Mouse (Mus musculus): ENCODE data around the gene Pax9. TPM values are rescaled to one million over a fixed set of nuclear protein-coding genes. Genes with fewer than 3 reads are reported as not detected.

Pax9 gene
- polyA plus RNA-seq, 1 experiment from 2014 or later: not detected

GRCm38 (mm10) chr12:56701004-56701403 lies 9.4 kb downstream of the Pax9 start:
- H3K4me3 ChIP-seq (ENCODE audit: low read depth, low read length): no peak overlapping the region
- H3K4me1 ChIP-seq (ENCODE audit: control insufficient read depth, insufficient read depth, low read length): no peaks in the 10 kb centered on the region
- 2% methylated on average over 6 of the region's 6 CpGs for WGBS
- no peaks in the 10 kb centered on the region for H3K9me3 ChIP-seq (replicated peaks; ENCODE audit: control insufficient read depth, low read length)
- no peak overlapping the region for H3K9ac ChIP-seq (ENCODE audit: low read length)
- no peak for DNase-seq (ENCODE audit: low spot score)
- H3K27me3 ChIP-seq (replicated peaks; ENCODE audit: control insufficient read depth, insufficient read depth, low read length): peaks cover 83% of the 10 kb centered on the region
- no peaks in the 10 kb centered on the region for H3K36me3 ChIP-seq (ENCODE audit: control insufficient read depth, insufficient read depth, low read length)
- H3K4me2 ChIP-seq (ENCODE audit: low read length): no peak overlapping the region
- no peak for ATAC-seq
- no peak overlapping the region for H3K27ac ChIP-seq (ENCODE audit: low read depth, low read length)

GRCm38 (mm10) chr12:56717971-56718706 lies 26.6 kb downstream of the Pax9 start:
- Histone ChIP-seq H3K9ac (ENCODE audit: low read length) (no peak overlapping the region), H3K27me3 (replicated peaks; ENCODE audit: control insufficient read depth, insufficient read depth, low read length) (0 out of 2 replicates have a peak, but pooled peaks cover 2% of the 10 kb centered on the region), H3K4me3 (ENCODE audit: low read depth, low read length) (no peak overlapping the region), H3K36me3 (ENCODE audit: control insufficient read depth, insufficient read depth, low read length) (no peaks in the 10 kb centered on the region), H3K4me2 (ENCODE audit: low read length) (no peak overlapping the region), H3K27ac (ENCODE audit: low read depth, low read length) (no peak overlapping the region), H3K4me1 (ENCODE audit: control insufficient read depth, insufficient read depth, low read length) (no peaks in the 10 kb centered on the region), H3K9me3 (replicated peaks; ENCODE audit: control insufficient read depth, low read length) (no peaks in the 10 kb centered on the region)
- DNase-seq (ENCODE audit: low spot score) (no peak), ATAC-seq (no peak)
- WGBS: 9% methylated on average over 14 of the region's 14 CpGs

GRCm38 (mm10) chr12:56718707-56719051 lies 27.1 kb downstream of the Pax9 start:
- H3K27ac ChIP-seq (ENCODE audit: low read depth, low read length): no peak overlapping the region
- H3K4me2 ChIP-seq (ENCODE audit: low read length): no peak overlapping the region
- no peak for DNase-seq (ENCODE audit: low spot score)
- 26% methylated on average over 6 of the region's 6 CpGs for WGBS
- ATAC-seq: no peak
- 0 out of 2 replicates have a peak, but pooled peaks cover 2% of the 10 kb centered on the region for H3K27me3 ChIP-seq (replicated peaks; ENCODE audit: control insufficient read depth, insufficient read depth, low read length)
- no peak overlapping the region for H3K9ac ChIP-seq (ENCODE audit: low read length)
- H3K36me3 ChIP-seq (ENCODE audit: control insufficient read depth, insufficient read depth, low read length): no peaks in the 10 kb centered on the region
- no peaks in the 10 kb centered on the region for H3K4me1 ChIP-seq (ENCODE audit: control insufficient read depth, insufficient read depth, low read length)
- H3K4me3 ChIP-seq (ENCODE audit: low read depth, low read length): no peak overlapping the region
- H3K9me3 ChIP-seq (replicated peaks; ENCODE audit: control insufficient read depth, low read length): no peaks in the 10 kb centered on the region

GRCm38 (mm10) chr12:56727631-56728030 lies 36.1 kb downstream of the Pax9 start:
- Histone ChIP-seq H3K27me3 (replicated peaks; ENCODE audit: control insufficient read depth, insufficient read depth, low read length) (no peaks in the 10 kb centered on the region), H3K36me3 (ENCODE audit: control insufficient read depth, insufficient read depth, low read length) (no peaks in the 10 kb centered on the region), H3K4me1 (ENCODE audit: control insufficient read depth, insufficient read depth, low read length) (no peaks in the 10 kb centered on the region), H3K4me3 (ENCODE audit: low read depth, low read length) (no peak overlapping the region), H3K9ac (ENCODE audit: low read length) (no peak overlapping the region), H3K9me3 (replicated peaks; ENCODE audit: control insufficient read depth, low read length) (no peaks in the 10 kb centered on the region), H3K4me2 (ENCODE audit: low read length) (no peak overlapping the region), H3K27ac (ENCODE audit: low read depth, low read length) (no peak overlapping the region)
- no peak for ATAC-seq
- 11% methylated on average over 4 of the region's 4 CpGs for WGBS
- DNase-seq (ENCODE audit: low spot score): no peak

GRCm38 (mm10) chr12:56737104-56737503 lies 45.5 kb downstream of the Pax9 start:
- H3K27me3 ChIP-seq (replicated peaks; ENCODE audit: control insufficient read depth, insufficient read depth, low read length): no peaks in the 10 kb centered on the region
- H3K4me2 ChIP-seq (ENCODE audit: low read length): no peak overlapping the region
- H3K9ac ChIP-seq (ENCODE audit: low read length): no peak overlapping the region
- no peaks in the 10 kb centered on the region for H3K9me3 ChIP-seq (replicated peaks; ENCODE audit: control insufficient read depth, low read length)
- H3K4me3 ChIP-seq (ENCODE audit: low read depth, low read length): no peak overlapping the region
- ATAC-seq: no peak
- no peaks in the 10 kb centered on the region for H3K4me1 ChIP-seq (ENCODE audit: control insufficient read depth, insufficient read depth, low read length)
- DNase-seq (ENCODE audit: low spot score): no peak
- H3K27ac ChIP-seq (ENCODE audit: low read depth, low read length): no peak overlapping the region
- 84% methylated on average over 4 of the region's 4 CpGs for WGBS
- H3K36me3 ChIP-seq (ENCODE audit: control insufficient read depth, insufficient read depth, low read length): no peaks in the 10 kb centered on the region

Other genes starting within 250 kb of the Pax9 start
- 13.9 and 15.9 TPM in 2 replicates for gene Nkx2-1, start 154.9 kb upstream of the Pax9 start, polyA plus RNA-seq (2014; fragmentation: Nextera tagmentation; extraction: Ambion mirVana)
- gene Nkx2-9, start 78.5 kb upstream of the Pax9 start, polyA plus RNA-seq (2014; fragmentation: Nextera tagmentation; extraction: Ambion mirVana): not detected in 2 replicates

Measured in forebrain, embryonic 14.5 days (tissue).